Mouse (Mus musculus) bone marrow macrophage, adult 2 months (primary cell): Measurements from ENCODE around the gene Ube2l3.

Experiments used
- CTCF ChIP-seq: IDR thresholded peaks from 2 replicates; pipeline ENCODE4 v1.5.1; 2012; ENCODE audit warnings: low read depth, mild to moderate bottlenecking, low read length, moderate library complexity
- POLR2A ChIP-seq: IDR thresholded peaks from 2 replicates; pipeline ENCODE4 v1.6.1; 2012; ENCODE audit warnings: mild to moderate bottlenecking, low read depth, low read length, borderline replicate concordance

DNA sequence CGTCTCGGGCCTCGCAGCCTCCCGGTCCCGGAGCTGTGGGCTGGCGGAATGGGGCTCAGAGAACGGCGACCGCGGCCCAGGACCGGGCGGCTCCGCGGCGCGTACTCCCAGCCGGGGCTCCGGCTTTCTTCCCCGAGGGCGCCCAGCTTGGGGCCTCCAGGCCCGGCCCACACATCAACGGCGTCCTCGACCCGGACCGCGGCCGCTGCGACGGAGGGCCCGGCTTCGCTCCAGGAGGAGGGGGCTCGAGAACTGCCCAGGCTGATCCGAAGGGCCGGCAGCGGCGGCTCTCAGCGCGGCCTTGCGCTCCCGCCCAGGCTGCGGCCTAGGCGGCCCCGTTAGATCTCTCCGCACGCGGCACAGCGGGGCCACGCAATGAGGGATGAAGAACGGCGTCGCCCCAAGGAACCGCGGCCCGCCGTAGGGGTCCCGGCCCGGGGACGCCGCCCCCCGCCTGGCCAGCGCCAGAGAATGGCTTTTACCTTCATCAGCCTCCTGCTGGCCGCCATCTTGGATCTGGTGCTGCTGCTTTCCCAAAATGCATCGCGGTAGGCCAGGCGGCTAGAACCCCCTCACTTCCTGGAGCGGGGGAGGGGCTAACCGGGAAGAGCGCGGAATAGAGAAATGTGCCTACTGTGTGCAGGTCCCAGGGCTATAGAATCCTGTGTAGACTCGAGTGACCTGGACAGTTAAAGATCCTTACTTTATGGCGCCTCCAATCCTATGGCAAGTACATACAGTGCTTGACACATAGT lies 1.3 kb downstream of the Ube2l3 start:
- TF ChIP-seq CTCF (no peak), POLR2A (no peak)
